Mouse (Mus musculus) ES-Bruce4 (cell line): ENCODE results near the gene Pin1.

Experiments used
- CTCF ChIP-seq: IDR thresholded peaks from one replicate; pipeline ENCODE4 v1.8.1; 2011; ENCODE audit warnings: low read depth, low read length
- EP300 ChIP-seq: IDR thresholded peaks from 2 replicates; pipeline ENCODE4 v1.6.1; 2011; ENCODE audit warnings: low read depth, low read length; ENCODE audit not compliant: insufficient read depth
- POLR2A ChIP-seq: IDR thresholded peaks from one replicate; pipeline ENCODE4 v1.8.1; 2011; ENCODE audit warnings: low read length; ENCODE audit not compliant: insufficient read depth

- TF ChIP-seq CTCF (no peak), POLR2A (no peak), EP300 (no peak)
Observed at GRCm38 (mm10) chr9:20645121-20645520, 6.8 kb upstream of the Pin1 start.
